Mouse (Mus musculus): ENCODE measurements at regions not wholly inside any gene's neighbourhood (a gene's known extent, or its start where the extent isn't known, plus 50 kb on each side); places are given as distances from the start of the nearest gene placed in this dataset.
A peak's percentile ranks its signal among the peaks of the same experiment; 100 is the strongest.
"Not testable (repeated sequence)": the region's sequence is repeated elsewhere in the genome, so short reads cannot be mapped to it uniquely, and the experiment has no call there.

GRCm38 (mm10) chr2:116331801-116332200 lies 266.2 kb upstream of the Meis2 start:
- Histone ChIP-seq H3K36me3 (no peaks in the 10 kb centered on the region), H3K4me2 (no peak overlapping the region), H3K9me3 (no peaks in the 10 kb centered on the region), H3K27ac (replicated peaks) (no peak overlapping the region), H3K4me1 (replicated peaks) (no peaks in the 10 kb centered on the region), H3K4me3 (no peak overlapping the region), H3K9ac (no peak overlapping the region), H3K27me3 (no peaks in the 10 kb centered on the region)
- WGBS = 90% methylated on average over 3 of the region's 3 CpGs
- no peak for ATAC-seq (ENCODE audit: low read depth)

GRCm38 (mm10) chr2:116322039-116322770 lies 256.6 kb upstream of the Meis2 start:
- Histone ChIP-seq H3K4me1 (replicated peaks) (peaks cover 15% of the 10 kb centered on the region; the same call in 1 of the 2 replicates), H3K36me3 (no peaks in the 10 kb centered on the region), H3K4me3 (no peak overlapping the region), H3K27me3 (no peaks in the 10 kb centered on the region), H3K27ac (replicated peaks) (no peak overlapping the region), H3K4me2 (no peak overlapping the region), H3K9ac (no peak overlapping the region), H3K9me3 (no peaks in the 10 kb centered on the region)
- 65% methylated on average over 14 of the region's 14 CpGs for WGBS
- ATAC-seq (ENCODE audit: low read depth) = no peak

GRCm38 (mm10) chr2:116299551-116299950 lies 233.9 kb upstream of the Meis2 start:
- Histone ChIP-seq H3K4me3 (no peak overlapping the region), H3K27me3 (no peaks in the 10 kb centered on the region), H3K4me2 (no peak overlapping the region), H3K9ac (no peak overlapping the region), H3K4me1 (replicated peaks) (no peaks in the 10 kb centered on the region), H3K36me3 (no peaks in the 10 kb centered on the region), H3K9me3 (no peaks in the 10 kb centered on the region), H3K27ac (replicated peaks) (no peak overlapping the region)
- WGBS = 43% methylated on average over 1 of the region's 1 CpGs
- no peak for ATAC-seq (ENCODE audit: low read depth)

GRCm38 (mm10) chr2:116289886-116290285 lies 224.2 kb upstream of the Meis2 start:
- Histone ChIP-seq H3K4me2 (0 out of 2 replicates have a peak overlapping the region, but pooled peaks have one; percentile 15), H3K36me3 (no peaks in the 10 kb centered on the region), H3K9ac (no peak overlapping the region), H3K4me3 (no peak overlapping the region), H3K9me3 (no peaks in the 10 kb centered on the region), H3K27me3 (no peaks in the 10 kb centered on the region), H3K27ac (replicated peaks) (no peak overlapping the region; the same call in 1 of the 2 replicates), H3K4me1 (replicated peaks) (peaks cover 7% of the 10 kb centered on the region; the same call in 1 of the 2 replicates)
- peak; percentile 36; the same call in 1 of the 2 replicates for ATAC-seq (ENCODE audit: low read depth)
- WGBS = 44% methylated on average over 7 of the region's 7 CpGs

- 53% methylated on average over 3 of the region's 3 CpGs for WGBS
- not testable (repeated sequence) for H3K27me3 ChIP-seq; H3K4me2 ChIP-seq; H3K9me3 ChIP-seq; H3K9ac ChIP-seq; H3K27ac ChIP-seq (replicated peaks); H3K4me1 ChIP-seq (replicated peaks); H3K36me3 ChIP-seq; H3K4me3 ChIP-seq; ATAC-seq (ENCODE audit: low read depth)
Measured at GRCm38 (mm10) chr2:116243191-116243590, 177.6 kb upstream of the Meis2 start.

- no peak overlapping the region for H3K4me3 ChIP-seq
- H3K36me3 ChIP-seq = no peaks in the 10 kb centered on the region
- no peaks in the 10 kb centered on the region for H3K27me3 ChIP-seq
- H3K27ac ChIP-seq (replicated peaks) = no peak overlapping the region
- no peaks in the 10 kb centered on the region for H3K9me3 ChIP-seq
- no peak for ATAC-seq (ENCODE audit: low read depth)
- H3K4me1 ChIP-seq (replicated peaks) = no peaks in the 10 kb centered on the region
- H3K4me2 ChIP-seq = no peak overlapping the region
- no peak overlapping the region for H3K9ac ChIP-seq
Measured at GRCm38 (mm10) chr2:116236731-116237130, 171.1 kb upstream of the Meis2 start.

- H3K27ac ChIP-seq (replicated peaks) = no peak overlapping the region
- 87% methylated on average over 1 of the region's 1 CpGs for WGBS
- no peak overlapping the region for H3K9ac ChIP-seq
- H3K4me1 ChIP-seq (replicated peaks) = no peaks in the 10 kb centered on the region
- no peaks in the 10 kb centered on the region for H3K9me3 ChIP-seq
- no peak overlapping the region for H3K4me3 ChIP-seq
- H3K27me3 ChIP-seq = no peaks in the 10 kb centered on the region
- no peak overlapping the region for H3K4me2 ChIP-seq
- no peaks in the 10 kb centered on the region for H3K36me3 ChIP-seq
- no peak for ATAC-seq (ENCODE audit: low read depth)
Measured at GRCm38 (mm10) chr2:116232793-116233192, 167.2 kb upstream of the Meis2 start.

- no peaks in the 10 kb centered on the region for H3K27me3 ChIP-seq
- no peaks in the 10 kb centered on the region for H3K36me3 ChIP-seq
- H3K4me2 ChIP-seq = no peak overlapping the region
- H3K4me3 ChIP-seq = no peak overlapping the region
- H3K9ac ChIP-seq = no peak overlapping the region
- ATAC-seq (ENCODE audit: low read depth) = no peak
- H3K9me3 ChIP-seq = no peaks in the 10 kb centered on the region
- no peak overlapping the region for H3K27ac ChIP-seq (replicated peaks)
- H3K4me1 ChIP-seq (replicated peaks) = no peaks in the 10 kb centered on the region
- WGBS = 77% methylated on average over 7 of the region's 7 CpGs
Measured at GRCm38 (mm10) chr2:116216418-116216817, 150.8 kb upstream of the Meis2 start.

- H3K9ac ChIP-seq = no peak overlapping the region
- H3K4me3 ChIP-seq = no peak overlapping the region
- H3K27me3 ChIP-seq = no peaks in the 10 kb centered on the region
- H3K27ac ChIP-seq (replicated peaks) = 0 out of 2 replicates have a peak overlapping the region, but pooled peaks have one; percentile 6
- peak; percentile 74 for ATAC-seq (ENCODE audit: low read depth)
- peaks cover 21% of the 10 kb centered on the region for H3K4me1 ChIP-seq (replicated peaks)
- H3K4me2 ChIP-seq = peak overlapping the region; percentile 39
- H3K36me3 ChIP-seq = no peaks in the 10 kb centered on the region
- 34% methylated on average over 14 of the region's 14 CpGs for WGBS
- H3K9me3 ChIP-seq = no peaks in the 10 kb centered on the region
Measured at GRCm38 (mm10) chr2:116201248-116202223, 135.9 kb upstream of the Meis2 start.

- 0 out of 2 replicates have a peak, but pooled peaks have one; percentile 37 for ATAC-seq (ENCODE audit: low read depth)
- peaks cover 21% of the 10 kb centered on the region for H3K4me1 ChIP-seq (replicated peaks)
- H3K27me3 ChIP-seq = no peaks in the 10 kb centered on the region
- no peak overlapping the region for H3K4me3 ChIP-seq
- 52% methylated on average over 5 of the region's 5 CpGs for WGBS
- no peaks in the 10 kb centered on the region for H3K9me3 ChIP-seq
- peak overlapping the region; percentile 39; the same call in 1 of the 2 replicates for H3K4me2 ChIP-seq
- H3K27ac ChIP-seq (replicated peaks) = peak overlapping the region; percentile 42; the same call in 1 of the 2 replicates
- H3K9ac ChIP-seq = no peak overlapping the region
- H3K36me3 ChIP-seq = no peaks in the 10 kb centered on the region
Measured at GRCm38 (mm10) chr2:116200795-116201194, 135.2 kb upstream of the Meis2 start.

GRCm38 (mm10) chr2:116181861-116182260 lies 116.2 kb upstream of the Meis2 start:
- H3K4me3 ChIP-seq = no peak overlapping the region
- no peaks in the 10 kb centered on the region for H3K36me3 ChIP-seq
- no peak overlapping the region for H3K9ac ChIP-seq
- H3K27ac ChIP-seq (replicated peaks) = no peak overlapping the region
- H3K27me3 ChIP-seq = no peaks in the 10 kb centered on the region
- no peak overlapping the region for H3K4me2 ChIP-seq
- H3K9me3 ChIP-seq = no peaks in the 10 kb centered on the region
- no peaks in the 10 kb centered on the region for H3K4me1 ChIP-seq (replicated peaks)
- no peak for ATAC-seq (ENCODE audit: low read depth)
- WGBS = 81% methylated on average over 11 of the region's 11 CpGs

GRCm38 (mm10) chr2:116177155-116177554 lies 111.5 kb upstream of the Meis2 start:
- H3K36me3 ChIP-seq = no peaks in the 10 kb centered on the region
- H3K9ac ChIP-seq = no peak overlapping the region
- 85% methylated on average over 3 of the region's 3 CpGs for WGBS
- H3K27me3 ChIP-seq = no peaks in the 10 kb centered on the region
- H3K27ac ChIP-seq (replicated peaks) = no peak overlapping the region
- H3K4me2 ChIP-seq = no peak overlapping the region
- no peaks in the 10 kb centered on the region for H3K4me1 ChIP-seq (replicated peaks)
- no peak for ATAC-seq (ENCODE audit: low read depth)
- H3K4me3 ChIP-seq = no peak overlapping the region
- no peaks in the 10 kb centered on the region for H3K9me3 ChIP-seq
